Mouse (Mus musculus): ENCODE measurements around the gene Trem1.

The Trem1 gene

DNA sequence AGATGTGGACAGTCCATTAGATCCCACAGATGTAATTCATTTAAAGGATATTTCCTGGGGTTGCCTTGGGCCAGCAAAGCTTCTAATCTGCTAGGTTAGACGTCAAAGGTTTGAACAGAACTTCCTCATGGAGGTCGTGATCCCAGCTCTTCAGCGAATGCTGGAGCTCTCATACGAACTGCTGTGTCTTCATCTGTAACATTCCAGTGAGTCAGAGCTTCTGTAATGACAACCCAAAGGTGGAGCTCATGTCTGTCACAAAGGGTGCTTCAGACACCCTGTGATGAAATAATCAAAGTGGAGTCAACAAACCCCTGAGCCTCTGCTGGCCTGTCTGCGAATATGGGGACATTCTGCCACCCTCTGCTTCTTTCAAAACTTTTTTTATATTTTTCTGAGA, 2.0 kb downstream of the Trem1 start:
- Histone ChIP-seq H3K4me3 (replicated peaks; ENCODE audit: low read length) (no peak overlapping the region), H3K4me1 (replicated peaks; ENCODE audit: low read depth, low read length) (no peaks in the 10 kb centered on the region), H3K36me3 (ENCODE audit: insufficient read depth, low read length) (no peaks in the 10 kb centered on the region), H3K27me3 (ENCODE audit: insufficient read depth, low read length) (no peaks in the 10 kb centered on the region), H3K9me3 (ENCODE audit: low read length) (no peaks in the 10 kb centered on the region)
- TF ChIP-seq POU5F1 (IDR thresholded peaks at IDR 0.05; ENCODE audit: borderline replicate concordance, low read length) (no peak), CTCF (conservative IDR thresholded peaks at IDR 0.05; ENCODE audit: low read length) (no peak), NANOG (IDR thresholded peaks at IDR 0.05; ENCODE audit: borderline replicate concordance, low read length) (no peak)

DNA sequence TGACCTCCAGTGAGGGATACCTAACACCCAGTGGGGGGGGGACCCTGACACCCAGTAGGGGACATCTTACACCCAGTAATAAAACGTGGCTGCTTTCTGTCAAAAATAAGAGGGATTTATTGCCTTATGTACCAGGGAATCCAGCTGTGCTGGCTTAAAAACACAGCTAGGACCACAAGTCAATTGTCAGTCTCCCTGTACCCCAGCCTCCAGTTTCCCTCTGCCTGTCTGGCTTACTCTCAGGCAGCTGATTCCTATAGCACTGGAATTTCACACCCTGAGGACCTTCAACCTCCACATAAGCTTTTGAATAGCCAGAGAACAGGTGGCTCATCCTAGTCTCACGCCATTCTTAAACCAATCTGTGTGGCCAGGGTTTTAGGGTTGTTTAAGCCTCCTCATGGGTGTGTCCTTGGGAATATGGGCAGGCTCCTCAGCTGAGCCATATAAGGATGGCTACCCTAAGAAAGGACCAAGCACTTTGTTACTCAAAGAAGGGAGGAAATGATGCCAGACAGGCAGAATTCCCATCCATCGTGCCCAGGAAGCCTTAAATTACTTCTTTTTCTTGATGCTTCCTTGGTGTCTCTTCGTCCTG, 3.3 kb downstream of the Trem1 start:
- no peak for TF ChIP-seq NANOG (IDR thresholded peaks at IDR 0.05; ENCODE audit: borderline replicate concordance, low read length)
- no peak for TF ChIP-seq POU5F1 (IDR thresholded peaks at IDR 0.05; ENCODE audit: borderline replicate concordance, low read length)
- no peak for TF ChIP-seq CTCF (conservative IDR thresholded peaks at IDR 0.05; ENCODE audit: low read length)
- Histone ChIP-seq H3K4me3 (replicated peaks; ENCODE audit: low read length) (no peak overlapping the region), H3K4me1 (replicated peaks; ENCODE audit: low read depth, low read length) (no peaks in the 10 kb centered on the region), H3K27me3 (ENCODE audit: insufficient read depth, low read length) (no peaks in the 10 kb centered on the region), H3K9me3 (ENCODE audit: low read length) (no peaks in the 10 kb centered on the region), H3K36me3 (ENCODE audit: insufficient read depth, low read length) (no peaks in the 10 kb centered on the region)

DNA sequence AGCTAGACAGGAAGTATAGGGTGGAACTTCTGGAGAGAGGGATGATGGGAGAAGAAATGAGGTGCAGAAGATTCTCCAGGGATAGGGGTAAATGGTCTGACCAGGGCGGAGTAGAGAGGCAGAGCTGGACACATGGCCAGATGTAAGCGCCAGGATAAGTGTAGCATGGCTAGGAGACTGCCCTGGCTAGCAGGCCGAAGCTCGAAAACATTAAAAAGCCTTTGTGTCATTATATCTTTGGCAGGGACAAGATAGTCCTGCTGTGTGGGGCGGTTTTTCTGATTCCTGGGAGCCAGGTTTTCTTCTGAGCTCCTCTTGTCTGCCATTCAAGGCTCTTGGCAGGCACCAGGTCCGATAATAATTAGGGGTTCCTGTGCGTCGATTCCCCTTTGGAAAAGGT, 5.1 kb downstream of the Trem1 start:
- TF ChIP-seq CTCF (conservative IDR thresholded peaks at IDR 0.05; ENCODE audit: low read length) (no peak), POU5F1 (IDR thresholded peaks at IDR 0.05; ENCODE audit: borderline replicate concordance, low read length) (no peak), NANOG (IDR thresholded peaks at IDR 0.05; ENCODE audit: borderline replicate concordance, low read length) (no peak)
- H3K27me3 ChIP-seq (ENCODE audit: insufficient read depth, low read length) = no peaks in the 10 kb centered on the region
- H3K4me1 ChIP-seq (replicated peaks; ENCODE audit: low read depth, low read length) = no peaks in the 10 kb centered on the region
- no peaks in the 10 kb centered on the region for H3K36me3 ChIP-seq (ENCODE audit: insufficient read depth, low read length)
- H3K4me3 ChIP-seq (replicated peaks; ENCODE audit: low read length) = no peak overlapping the region
- no peaks in the 10 kb centered on the region for H3K9me3 ChIP-seq (ENCODE audit: low read length)

GRCm38 (mm10) chr17:48247221-48247928, 14.8 kb downstream of the Trem1 start, which contains the start of gene Trem3:
Trem3 (plus strand) TSS chr17:48247777.
- no peak for TF ChIP-seq CTCF (conservative IDR thresholded peaks at IDR 0.05; ENCODE audit: low read length)
- TF ChIP-seq POU5F1 (IDR thresholded peaks at IDR 0.05; ENCODE audit: borderline replicate concordance, low read length) = no peak
- no peak for TF ChIP-seq NANOG (IDR thresholded peaks at IDR 0.05; ENCODE audit: borderline replicate concordance, low read length)
- Histone ChIP-seq H3K9me3 (ENCODE audit: low read length) (no peaks in the 10 kb centered on the region), H3K36me3 (ENCODE audit: insufficient read depth, low read length) (no peaks in the 10 kb centered on the region), H3K4me3 (replicated peaks; ENCODE audit: low read length) (no peak within 1 kb of the TSS), H3K4me1 (replicated peaks; ENCODE audit: low read depth, low read length) (no peaks in the 10 kb centered on the region), H3K27me3 (ENCODE audit: insufficient read depth, low read length) (peaks cover 4% of the 10 kb centered on the region; the same call in 1 of the 2 replicates)

GRCm38 (mm10) chr17:48249039-48249438, 16.5 kb downstream of the Trem1 start:
- H3K4me3 ChIP-seq (replicated peaks; ENCODE audit: low read length) = no peak overlapping the region
- peaks cover 12% of the 10 kb centered on the region for H3K27me3 ChIP-seq (ENCODE audit: insufficient read depth, low read length)
- TF ChIP-seq NANOG (IDR thresholded peaks at IDR 0.05; ENCODE audit: borderline replicate concordance, low read length) (no peak), POU5F1 (IDR thresholded peaks at IDR 0.05; ENCODE audit: borderline replicate concordance, low read length) (no peak), CTCF (conservative IDR thresholded peaks at IDR 0.05; ENCODE audit: low read length) (no peak)
- no peaks in the 10 kb centered on the region for H3K36me3 ChIP-seq (ENCODE audit: insufficient read depth, low read length)
- no peaks in the 10 kb centered on the region for H3K9me3 ChIP-seq (ENCODE audit: low read length)
- no peaks in the 10 kb centered on the region for H3K4me1 ChIP-seq (replicated peaks; ENCODE audit: low read depth, low read length)

- Histone ChIP-seq H3K4me3 (replicated peaks; ENCODE audit: low read length) (no peak overlapping the region), H3K4me1 (replicated peaks; ENCODE audit: low read depth, low read length) (no peaks in the 10 kb centered on the region), H3K36me3 (ENCODE audit: insufficient read depth, low read length) (no peaks in the 10 kb centered on the region), H3K27me3 (ENCODE audit: insufficient read depth, low read length) (peaks cover 12% of the 10 kb centered on the region), H3K9me3 (ENCODE audit: low read length) (no peaks in the 10 kb centered on the region)
- TF ChIP-seq POU5F1 (IDR thresholded peaks at IDR 0.05; ENCODE audit: borderline replicate concordance, low read length) (no peak), NANOG (IDR thresholded peaks at IDR 0.05; ENCODE audit: borderline replicate concordance, low read length) (no peak), CTCF (conservative IDR thresholded peaks at IDR 0.05; ENCODE audit: low read length) (no peak)
Measured at GRCm38 (mm10) chr17:48249501-48249900, 16.9 kb downstream of the Trem1 start.

- TF ChIP-seq NANOG (IDR thresholded peaks at IDR 0.05; ENCODE audit: borderline replicate concordance, low read length) (no peak), POU5F1 (IDR thresholded peaks at IDR 0.05; ENCODE audit: borderline replicate concordance, low read length) (no peak), CTCF (conservative IDR thresholded peaks at IDR 0.05; ENCODE audit: low read length) (no peak)
- no peak overlapping the region for H3K4me3 ChIP-seq (replicated peaks; ENCODE audit: low read length)
- H3K9me3 ChIP-seq (ENCODE audit: low read length) = no peaks in the 10 kb centered on the region
Measured at GRCm38 (mm10) chr17:48250631-48251030, 18.1 kb downstream of the Trem1 start.

DNA sequence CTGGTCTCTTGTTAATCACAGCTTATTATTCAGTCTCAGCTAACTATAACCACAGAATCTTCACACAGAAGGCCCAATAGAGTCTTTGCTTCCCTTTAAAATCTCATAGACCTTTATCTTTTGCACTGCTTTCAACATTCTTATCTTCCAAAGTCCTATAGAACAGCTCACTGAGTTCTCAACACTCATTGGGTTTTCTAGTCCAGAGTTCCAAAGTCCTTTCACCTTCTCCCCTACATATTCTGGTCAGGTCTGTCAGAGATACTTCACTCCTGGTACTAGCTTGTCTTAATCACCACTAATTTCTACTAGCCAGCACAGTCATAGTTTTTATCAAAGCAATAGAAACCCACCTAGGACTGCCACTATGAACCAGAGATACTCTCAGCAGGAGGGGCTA, 24.0 kb downstream of the Trem1 start:
- H3K4me3 ChIP-seq (replicated peaks; ENCODE audit: low read length) = no peak overlapping the region
- H3K27me3 ChIP-seq (ENCODE audit: insufficient read depth, low read length) = peaks cover 14% of the 10 kb centered on the region
- no peaks in the 10 kb centered on the region for H3K36me3 ChIP-seq (ENCODE audit: insufficient read depth, low read length)
- peaks cover 15% of the 10 kb centered on the region for H3K9me3 ChIP-seq (ENCODE audit: low read length)
- no peaks in the 10 kb centered on the region for H3K4me1 ChIP-seq (replicated peaks; ENCODE audit: low read depth, low read length)
- no peak for TF ChIP-seq NANOG (IDR thresholded peaks at IDR 0.05; ENCODE audit: borderline replicate concordance, low read length)
- TF ChIP-seq POU5F1 (IDR thresholded peaks at IDR 0.05; ENCODE audit: borderline replicate concordance, low read length) = no peak
- no peak for TF ChIP-seq CTCF (conservative IDR thresholded peaks at IDR 0.05; ENCODE audit: low read length)

More at GRCm38 (mm10) chr17:48250631-48251030, 18.1 kb downstream of the Trem1 start:
- Histone ChIP-seq H3K4me1 (replicated peaks; ENCODE audit: low read depth, low read length) (no peaks in the 10 kb centered on the region), H3K36me3 (ENCODE audit: insufficient read depth, low read length) (no peaks in the 10 kb centered on the region), H3K27me3 (ENCODE audit: insufficient read depth, low read length) (peaks cover 14% of the 10 kb centered on the region)
